Mouse (Mus musculus) cortical plate, adult 2 months (tissue): ENCODE results near the gene Upf2.

Experiments used
- CTCF ChIP-seq: fragments of 200-500 bp; IDR thresholded peaks from 2 replicates; pipeline ENCODE4 v1.5.1; 2011; ENCODE audit warnings: mild to moderate bottlenecking, control low read depth, low read length; ENCODE audit not compliant: insufficient read depth; ENCODE audit errors: extremely low read depth
- POLR2A ChIP-seq: fragments of 200-500 bp; IDR thresholded peaks from 2 replicates; pipeline ENCODE4 v1.6.1; 2011; ENCODE audit warnings: mild to moderate bottlenecking, low read length, control low read depth; ENCODE audit not compliant: insufficient read depth; ENCODE audit errors: extremely low read depth

- TF ChIP-seq CTCF (no peak), POLR2A (no peak)
These were observed 121.5 kb downstream of the Upf2 start for GRCm38 (mm10) chr2:6072685-6073260.
